Mouse (Mus musculus) liver, embryonic 15.5 days (tissue): ENCODE measurements around the gene G430095P16Rik. TPM values are rescaled to one million over a fixed set of nuclear protein-coding genes. Genes with fewer than 3 reads are reported as not detected.

Source experiments
- ATAC-seq: fragments of 200-750 bp; cut with Nextera tagmentation; 2 replicates; pipeline ENCODE4 v1.8.0; 2017; ENCODE audit warnings: moderate number of reproducible peaks, mild to moderate bottlenecking, moderate library complexity; ENCODE audit not compliant: insufficient read depth
- H3K27ac ChIP-seq: fragments of 300-500 bp; sonication (generic); replicated peaks from 2 replicates; pipeline ENCODE4 v1.5.1; 2015; ENCODE audit warnings: mild to moderate bottlenecking, inconsistent platforms
- H3K27me3 ChIP-seq: fragments of 300-500 bp; sonication (generic); 2 replicates; pipeline ENCODE4 v1.6.1; 2015; ENCODE audit warnings: mild to moderate bottlenecking, inconsistent platforms
- H3K36me3 ChIP-seq: fragments of 300-500 bp; sonication (generic); replicated peaks from 2 replicates; pipeline ENCODE4 v1.6.1; 2015; ENCODE audit warnings: moderate library complexity, mild to moderate bottlenecking, inconsistent platforms
- H3K4me1 ChIP-seq: fragments of 300-500 bp; sonication (generic); replicated peaks from 2 replicates; pipeline ENCODE4 v1.6.1; 2015; ENCODE audit warnings: inconsistent platforms
- H3K4me2 ChIP-seq: fragments of 300-500 bp; sonication (generic); 2 replicates; pipeline ENCODE4 v1.6.1; 2015; ENCODE audit warnings: moderate library complexity, mild to moderate bottlenecking, inconsistent platforms
- H3K4me3 ChIP-seq: fragments of 300-500 bp; sonication (generic); replicated peaks from 2 replicates; pipeline ENCODE4 v1.5.1; 2015; ENCODE audit warnings: mild to moderate bottlenecking, inconsistent platforms
- H3K9ac ChIP-seq: fragments of 300-500 bp; sonication (generic); 2 replicates; pipeline ENCODE4 v1.6.1; 2015; ENCODE audit warnings: moderate library complexity, mild to moderate bottlenecking, inconsistent platforms
- H3K9me3 ChIP-seq: fragments of 300-500 bp; sonication (generic); replicated peaks from 2 replicates; pipeline ENCODE4 v1.6.1; 2016; ENCODE audit warnings: inconsistent platforms
- WGBS: fragments of 180-500 bp; shearing (Covaris S2); methylation state at CpG from one replicate; pipeline ENCODE4 v1.1.7; 2015; ENCODE audit warnings: mixed read lengths; ENCODE audit not compliant: insufficient replicate concordance; 5-methylcytosine and 5-hydroxymethylcytosine counted together
- polyA plus RNA-seq: library from polyadenylated mRNA; unstranded; fragments of >200 nt; fragmentation: Nextera tagmentation; extraction: Ambion mirVana; gene quantifications from 2 replicates; pipeline ENCODE4 v1.2.1, GENCODE M21; 2015

Gene G430095P16Rik
- polyA plus RNA-seq, 1 experiment from 2014 or later: 8.1 TPM

- Histone ChIP-seq H3K27ac (no peak overlapping the region), H3K36me3 (no peaks in the 10 kb centered on the region), H3K27me3 (peaks cover 23% of the 10 kb centered on the region; the same call in 1 of the 2 replicates), H3K9ac (no peak overlapping the region), H3K9me3 (no peaks in the 10 kb centered on the region), H3K4me3 (no peak overlapping the region), H3K4me2 (no peak overlapping the region), H3K4me1 (peaks cover 36% of the 10 kb centered on the region)
- 79% methylated on average over 16 of the region's 16 CpGs for WGBS
- no peak for ATAC-seq
These were observed 26.7 kb downstream of the G430095P16Rik start for GRCm38 (mm10) chr8:84749519-84749918.

DNA sequence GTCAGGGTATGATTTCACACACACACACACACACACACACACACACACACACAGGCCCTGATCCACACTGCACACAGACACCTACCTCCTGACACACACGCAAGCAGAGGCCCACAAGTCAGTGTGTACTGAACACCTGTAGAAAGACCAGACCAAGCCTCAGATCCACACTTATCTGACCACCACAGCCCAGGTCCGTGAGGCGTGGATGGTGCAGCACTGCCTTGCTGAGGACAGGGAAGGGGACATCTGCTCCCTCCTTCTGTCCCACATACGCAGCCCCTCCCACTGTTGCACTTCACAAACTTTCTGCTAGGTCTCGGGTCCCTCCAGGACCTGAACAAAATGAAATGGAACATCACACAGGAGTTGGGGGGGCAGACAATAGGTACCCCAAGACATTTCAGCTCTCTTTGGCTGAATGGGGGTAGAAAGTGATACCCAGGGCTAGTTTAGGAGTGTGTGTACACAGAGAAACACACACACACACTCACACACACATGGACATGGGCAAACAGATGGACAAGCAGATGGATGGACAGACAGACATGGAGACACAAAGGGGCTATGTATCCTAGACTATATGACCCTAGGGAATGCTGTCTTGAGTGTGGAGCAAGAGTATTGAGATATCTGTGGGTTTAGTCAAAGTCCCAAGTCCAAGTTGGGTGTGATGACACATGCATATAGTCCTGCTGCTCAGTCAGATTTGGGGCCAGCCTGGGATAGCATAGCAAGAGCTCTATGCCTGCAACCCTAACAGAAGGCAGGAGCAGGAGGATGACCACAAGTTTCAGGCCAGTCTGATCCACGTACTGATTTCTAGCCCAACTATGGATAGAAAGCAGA, 30.2 kb downstream of the G430095P16Rik start:
- no peaks in the 10 kb centered on the region for H3K9me3 ChIP-seq
- peaks cover 16% of the 10 kb centered on the region for H3K4me1 ChIP-seq
- H3K36me3 ChIP-seq: no peaks in the 10 kb centered on the region
- WGBS: 50% methylated on average over 6 of the region's 6 CpGs
- no peak overlapping the region for H3K9ac ChIP-seq
- H3K27ac ChIP-seq: no peak overlapping the region
- H3K27me3 ChIP-seq: peaks cover 10% of the 10 kb centered on the region; the same call in 1 of the 2 replicates
- H3K4me2 ChIP-seq: no peak overlapping the region
- ATAC-seq: 0 out of 2 replicates have a peak, but pooled peaks have one; percentile 18
- no peak overlapping the region for H3K4me3 ChIP-seq

DNA sequence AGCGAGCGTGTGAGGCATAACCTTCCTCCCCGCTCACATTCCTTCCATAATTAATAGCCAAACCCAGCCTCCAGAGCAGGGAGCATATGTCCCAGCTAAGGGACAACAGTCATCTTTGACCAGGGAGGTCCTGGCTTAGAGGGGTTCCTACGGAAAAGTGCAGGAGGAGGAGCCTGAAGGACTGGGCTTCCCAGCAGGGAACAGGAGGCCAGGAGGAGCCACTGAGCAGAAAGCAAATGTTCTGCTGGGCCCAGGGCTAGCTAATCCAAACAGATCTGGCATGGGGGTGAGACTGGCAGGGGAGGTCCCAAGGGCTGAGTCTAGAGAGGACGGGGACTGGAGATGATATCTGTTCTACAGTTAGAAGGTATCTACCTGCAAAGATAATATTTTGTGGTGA, 34.7 kb downstream of the G430095P16Rik start:
- 64% methylated on average over 5 of the region's 5 CpGs for WGBS
- no peak for ATAC-seq

DNA sequence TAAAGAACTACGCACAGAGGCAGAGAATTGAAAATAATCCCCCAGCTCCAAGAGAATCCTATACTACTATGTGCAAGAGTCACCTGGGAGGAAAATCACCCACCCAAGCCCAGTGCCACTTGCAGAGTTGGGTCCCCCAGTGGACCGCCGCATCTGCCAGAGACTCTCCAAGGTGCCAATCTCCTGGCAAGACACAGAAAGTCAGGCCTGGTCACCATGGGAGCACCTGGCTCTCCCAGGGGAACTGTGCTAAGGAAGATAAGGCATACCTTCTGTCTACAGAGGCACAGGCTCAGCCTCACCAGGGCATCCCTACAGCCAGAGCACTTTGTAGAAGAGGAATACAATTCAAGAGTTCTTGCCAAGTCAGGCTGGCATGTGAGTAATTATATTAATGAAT, 35.5 kb downstream of the G430095P16Rik start:
- no peak for ATAC-seq
- Histone ChIP-seq H3K36me3 (no peaks in the 10 kb centered on the region), H3K9ac (no peak overlapping the region), H3K4me2 (no peak overlapping the region), H3K9me3 (no peaks in the 10 kb centered on the region), H3K27ac (no peak overlapping the region), H3K27me3 (peaks cover 9% of the 10 kb centered on the region), H3K4me3 (no peak overlapping the region), H3K4me1 (no peaks in the 10 kb centered on the region)
- WGBS: 76% methylated on average over 3 of the region's 3 CpGs

More for the DNA sequence above, 34.7 kb downstream of the G430095P16Rik start:
- peaks cover 4% of the 10 kb centered on the region for H3K4me1 ChIP-seq
- H3K4me2 ChIP-seq: no peak overlapping the region
- H3K9me3 ChIP-seq: no peaks in the 10 kb centered on the region
- H3K4me3 ChIP-seq: no peak overlapping the region
- peaks cover 4% of the 10 kb centered on the region; the same call in 1 of the 2 replicates for H3K27me3 ChIP-seq
- H3K36me3 ChIP-seq: no peaks in the 10 kb centered on the region
- H3K9ac ChIP-seq: no peak overlapping the region
- no peak overlapping the region for H3K27ac ChIP-seq

- H3K4me1 ChIP-seq: no peaks in the 10 kb centered on the region
- ATAC-seq: no peak
- H3K27ac ChIP-seq: no peak overlapping the region
- no peaks in the 10 kb centered on the region for H3K9me3 ChIP-seq
- WGBS: 53% methylated on average over 7 of the region's 7 CpGs
- no peak overlapping the region for H3K4me2 ChIP-seq
- H3K4me3 ChIP-seq: no peak overlapping the region
- H3K9ac ChIP-seq: no peak overlapping the region
- H3K36me3 ChIP-seq: no peaks in the 10 kb centered on the region
- peaks cover 14% of the 10 kb centered on the region for H3K27me3 ChIP-seq
These were observed 36.3 kb downstream of the G430095P16Rik start for GRCm38 (mm10) chr8:84759126-84759525.

DNA sequence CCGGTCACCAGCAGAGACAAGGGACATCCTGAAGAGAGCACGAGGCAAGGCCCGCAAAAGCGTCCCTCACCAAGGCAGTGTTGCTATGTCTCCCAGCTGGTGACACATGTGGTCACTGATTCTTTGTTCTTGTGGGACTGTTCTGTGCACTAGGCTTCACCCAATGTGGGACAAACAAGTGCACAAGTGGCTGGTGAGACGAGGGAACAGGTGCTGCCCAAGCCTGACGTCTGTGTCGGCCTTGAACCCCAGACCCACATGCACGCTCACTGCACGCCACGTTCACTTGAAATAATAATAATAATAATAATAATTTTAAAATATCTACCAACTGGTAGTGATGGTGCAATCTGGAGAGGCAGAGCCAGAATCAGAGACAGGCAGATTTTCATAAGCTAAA, 36.9 kb downstream of the G430095P16Rik start:
- H3K27me3 ChIP-seq: peaks cover 18% of the 10 kb centered on the region
- no peak overlapping the region for H3K27ac ChIP-seq
- WGBS: 80% methylated on average over 10 of the region's 10 CpGs
- H3K36me3 ChIP-seq: no peaks in the 10 kb centered on the region
- no peak for ATAC-seq
- no peaks in the 10 kb centered on the region for H3K9me3 ChIP-seq
- H3K9ac ChIP-seq: no peak overlapping the region
- no peaks in the 10 kb centered on the region for H3K4me1 ChIP-seq
- no peak overlapping the region for H3K4me2 ChIP-seq
- H3K4me3 ChIP-seq: no peak overlapping the region

- Histone ChIP-seq H3K27ac (no peak overlapping the region), H3K4me1 (no peaks in the 10 kb centered on the region), H3K27me3 (peaks cover 22% of the 10 kb centered on the region), H3K4me3 (no peak overlapping the region), H3K36me3 (no peaks in the 10 kb centered on the region), H3K4me2 (no peak overlapping the region), H3K9me3 (no peaks in the 10 kb centered on the region), H3K9ac (no peak overlapping the region)
- 75% methylated on average over 7 of the region's 7 CpGs for WGBS
- no peak for ATAC-seq
These were observed 37.6 kb downstream of the G430095P16Rik start for GRCm38 (mm10) chr8:84760405-84760805.

DNA sequence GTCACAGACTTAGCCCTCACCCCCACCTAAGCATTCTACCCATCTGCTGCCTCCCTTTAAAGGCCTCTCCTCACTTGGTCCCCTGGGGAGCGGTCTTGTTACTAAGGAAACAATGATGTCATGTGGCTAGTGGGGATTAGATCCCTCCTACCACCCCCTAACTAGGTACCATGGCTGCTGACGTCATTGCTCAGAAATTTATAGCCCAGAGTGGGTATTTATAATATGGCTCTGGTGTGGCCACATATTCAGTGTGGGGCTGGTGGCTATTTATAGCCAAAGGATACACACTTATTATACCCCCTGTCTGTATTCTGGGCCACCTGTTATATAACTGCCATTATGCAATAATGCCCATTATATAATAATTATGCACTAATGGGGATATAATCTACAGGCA, 38.1 kb downstream of the G430095P16Rik start:
- Histone ChIP-seq H3K27ac (no peak overlapping the region), H3K27me3 (peaks cover 22% of the 10 kb centered on the region), H3K4me3 (no peak overlapping the region), H3K4me1 (no peaks in the 10 kb centered on the region), H3K9ac (no peak overlapping the region), H3K9me3 (no peaks in the 10 kb centered on the region), H3K4me2 (no peak overlapping the region), H3K36me3 (no peaks in the 10 kb centered on the region)
- WGBS: 60% methylated on average over 2 of the region's 2 CpGs
- ATAC-seq: no peak

DNA sequence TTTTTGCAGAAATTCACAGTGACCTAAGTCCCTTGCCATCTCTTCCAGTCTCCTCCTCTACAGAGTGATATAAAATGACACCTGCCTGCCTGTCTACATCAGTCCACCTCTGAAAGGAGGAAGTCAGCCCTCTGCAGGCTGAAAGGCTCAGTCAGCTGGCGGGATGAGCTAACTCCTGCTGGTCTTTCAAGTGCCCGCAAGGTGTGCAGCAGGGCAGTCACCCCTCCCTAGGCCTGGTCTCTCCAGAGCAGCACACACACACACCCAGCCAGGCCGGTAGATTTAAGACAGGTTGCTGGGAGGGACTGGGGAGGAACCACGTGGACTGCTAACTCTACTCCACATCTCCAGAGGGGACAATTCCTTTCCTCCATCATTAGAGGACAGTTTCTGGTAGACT, 41.3 kb downstream of the G430095P16Rik start:
- no peak for ATAC-seq
- Histone ChIP-seq H3K36me3 (no peaks in the 10 kb centered on the region), H3K4me2 (no peak overlapping the region), H3K9me3 (no peaks in the 10 kb centered on the region), H3K4me1 (no peaks in the 10 kb centered on the region), H3K4me3 (no peak overlapping the region), H3K27ac (no peak overlapping the region), H3K27me3 (peaks cover 31% of the 10 kb centered on the region), H3K9ac (no peak overlapping the region)
- 55% methylated on average over 4 of the region's 4 CpGs for WGBS

GRCm38 (mm10) chr8:84764870-84765495, 42.2 kb downstream of the G430095P16Rik start:
- WGBS: 81% methylated on average over 17 of the region's 17 CpGs

DNA sequence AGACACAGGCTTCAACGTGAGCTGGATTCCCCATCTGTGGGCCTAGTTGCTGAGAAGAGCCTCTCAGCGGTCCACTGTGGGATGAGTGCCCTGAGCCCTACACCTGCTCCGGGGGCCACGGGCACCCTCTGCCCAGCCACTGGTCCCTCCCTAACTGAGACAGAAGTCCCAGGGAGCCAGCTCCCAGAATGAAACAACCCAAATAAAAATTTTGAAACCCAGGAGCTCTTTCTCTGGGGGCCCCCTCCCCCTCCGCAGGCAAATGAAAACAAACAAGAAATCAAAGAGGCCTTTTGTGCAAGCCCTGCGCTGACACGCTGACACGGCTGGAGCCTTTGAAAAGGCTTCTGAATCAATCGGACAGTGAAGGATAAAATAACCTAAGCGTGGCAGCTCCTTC, 42.8 kb downstream of the G430095P16Rik start:
- Histone ChIP-seq H3K4me1 (no peaks in the 10 kb centered on the region), H3K36me3 (no peaks in the 10 kb centered on the region), H3K4me3 (no peak overlapping the region), H3K27ac (no peak overlapping the region), H3K9me3 (no peaks in the 10 kb centered on the region), H3K27me3 (peaks cover 45% of the 10 kb centered on the region), H3K4me2 (no peak overlapping the region), H3K9ac (no peak overlapping the region)
- ATAC-seq: no peak
- 70% methylated on average over 10 of the region's 10 CpGs for WGBS

More at GRCm38 (mm10) chr8:84764870-84765495, 42.2 kb downstream of the G430095P16Rik start:
- Histone ChIP-seq H3K9me3 (no peaks in the 10 kb centered on the region), H3K4me2 (no peak overlapping the region), H3K4me1 (no peaks in the 10 kb centered on the region), H3K4me3 (no peak overlapping the region), H3K27ac (no peak overlapping the region), H3K9ac (no peak overlapping the region), H3K36me3 (no peaks in the 10 kb centered on the region), H3K27me3 (peaks cover 40% of the 10 kb centered on the region)
- ATAC-seq: no peak
